Mouse (Mus musculus) forebrain, postnatal 0 days (tissue): Measurements from ENCODE around the gene Sh3gl2. TPM values are rescaled to one million over a fixed set of nuclear protein-coding genes. Genes with fewer than 3 reads are reported as not detected.

Experiments used
- ATAC-seq: fragments of 200-750 bp; cut with Nextera tagmentation; 2 replicates; pipeline ENCODE4 v1.8.0; 2017; ENCODE audit warnings: mild to moderate bottlenecking, moderate library complexity
- DNase-seq: peaks from one replicate; pipeline ENCODE4 v3.0.0-alpha.2; 2015
- H3K27ac ChIP-seq: fragments of 300-500 bp; sonication (generic); 2 replicates; pipeline ENCODE4 v1.5.1; 2014; ENCODE audit warnings: low read depth, mild to moderate bottlenecking, antibody characterized with exemption, low read length, moderate library complexity, mixed read lengths
- H3K27me3 ChIP-seq: fragments of 300-500 bp; sonication (generic); 2 replicates; pipeline ENCODE4 v1.6.1; 2014; ENCODE audit warnings: mild to moderate bottlenecking, low read length, mixed read lengths; ENCODE audit not compliant: insufficient read depth
- H3K36me3 ChIP-seq: fragments of 300-500 bp; sonication (generic); 2 replicates; pipeline ENCODE4 v1.6.1; 2014; ENCODE audit warnings: mild to moderate bottlenecking, moderate library complexity; ENCODE audit not compliant: insufficient read depth
- H3K4me1 ChIP-seq: fragments of 300-500 bp; sonication (generic); 2 replicates; pipeline ENCODE4 v1.6.1; 2014; ENCODE audit warnings: antibody characterized with exemption; ENCODE audit not compliant: insufficient read depth
- H3K4me2 ChIP-seq: fragments of 300-500 bp; sonication (generic); 2 replicates; pipeline ENCODE4 v1.6.1; 2014; ENCODE audit warnings: low read depth, mild to moderate bottlenecking, moderate library complexity
- H3K4me3 ChIP-seq: fragments of 300-500 bp; sonication (generic); 2 replicates; pipeline ENCODE4 v1.5.1; 2014; ENCODE audit warnings: low read depth, low read length, mixed read lengths
- H3K9ac ChIP-seq: fragments of 300-500 bp; sonication (generic); 2 replicates; pipeline ENCODE4 v1.6.1; 2014; ENCODE audit warnings: mild to moderate bottlenecking
- H3K9me3 ChIP-seq: fragments of 300-500 bp; sonication (generic); 2 replicates; pipeline ENCODE4 v1.6.1; 2016; ENCODE audit warnings: low read length
- CTCF ChIP-seq: sonication (generic); IDR thresholded peaks from 2 replicates; pipeline ENCODE4 v1.5.1; 2016; ENCODE audit warnings: antibody characterized with exemption, control low read depth, low read depth
- WGBS: fragments of 180-500 bp; shearing (Covaris S2); extraction: QIAGEN DNeasy Blood & Tissue Kit; methylation state at CpG from one replicate; pipeline ENCODE4 v1.1.7; 2014; 5-methylcytosine and 5-hydroxymethylcytosine counted together
- polyA plus RNA-seq: library from polyadenylated mRNA; unstranded; fragments of >200 nt; fragmentation: Nextera tagmentation; extraction: Ambion mirVana; gene quantifications from 2 replicates; pipeline ENCODE4 v1.2.1, GENCODE M21; 2015
- total RNA-seq: library from RNA; depleted of rRNA; stranded (reverse); fragments of >200 nt; gene quantifications from 2 replicates; pipeline ENCODE4 v1.2.3, GENCODE M21; 2014

The Sh3gl2 gene
- total and polyA plus RNA-seq, 2 experiments from 2014 or later, result 31.9 to 122 TPM

GRCm38 (mm10) chr4:85539677-85540076 is 334.8 kb downstream of the Sh3gl2 start:
- Histone ChIP-seq H3K9me3 (no peaks in the 10 kb centered on the region), H3K4me3 (no peak overlapping the region), H3K27ac (no peak overlapping the region), H3K4me1 (no peaks in the 10 kb centered on the region), H3K27me3 (no peaks in the 10 kb centered on the region), H3K4me2 (no peak overlapping the region), H3K36me3 (no peaks in the 10 kb centered on the region), H3K9ac (no peak overlapping the region)
- ATAC-seq (no peak), DNase-seq (no peak)
- TF ChIP-seq CTCF, result no peak
- WGBS, result 80% methylated on average over 5 of the region's 5 CpGs

- no peak overlapping the region for H3K27ac ChIP-seq
- DNase-seq (no peak), ATAC-seq (no peak)
- no peaks in the 10 kb centered on the region for H3K4me1 ChIP-seq
- H3K4me2 ChIP-seq, result no peak overlapping the region
- no peaks in the 10 kb centered on the region for H3K27me3 ChIP-seq
- TF ChIP-seq CTCF, result no peak
- no peak overlapping the region for H3K9ac ChIP-seq
- WGBS, result 72% methylated on average over 4 of the region's 4 CpGs
- no peak overlapping the region for H3K4me3 ChIP-seq
- H3K36me3 ChIP-seq, result no peaks in the 10 kb centered on the region
- H3K9me3 ChIP-seq, result no peaks in the 10 kb centered on the region
Measured at GRCm38 (mm10) chr4:85543221-85543620, 338.3 kb downstream of the Sh3gl2 start.

- ATAC-seq, result no peak
- WGBS, result 52% methylated on average over 3 of the region's 3 CpGs
- Histone ChIP-seq H3K4me3 (no peak overlapping the region), H3K27ac (no peak overlapping the region), H3K9me3 (no peaks in the 10 kb centered on the region), H3K4me2 (no peak overlapping the region), H3K9ac (no peak overlapping the region), H3K36me3 (no peaks in the 10 kb centered on the region), H3K4me1 (no peaks in the 10 kb centered on the region), H3K27me3 (no peaks in the 10 kb centered on the region)
- no peak for TF ChIP-seq CTCF
- no peak for DNase-seq
Measured at GRCm38 (mm10) chr4:85554696-85555095, 349.8 kb downstream of the Sh3gl2 start.

GRCm38 (mm10) chr4:85559753-85560152 is 354.8 kb downstream of the Sh3gl2 start:
- WGBS, result 78% methylated on average over 6 of the region's 6 CpGs
- ATAC-seq, result no peak
- no peaks in the 10 kb centered on the region for H3K27me3 ChIP-seq
- H3K9me3 ChIP-seq, result no peaks in the 10 kb centered on the region
- H3K4me2 ChIP-seq, result no peak overlapping the region
- no peak overlapping the region for H3K27ac ChIP-seq
- H3K4me3 ChIP-seq, result no peak overlapping the region
- no peak for TF ChIP-seq CTCF
- H3K9ac ChIP-seq, result no peak overlapping the region
- DNase-seq, result no peak
- no peaks in the 10 kb centered on the region for H3K4me1 ChIP-seq
- H3K36me3 ChIP-seq, result no peaks in the 10 kb centered on the region

- no peaks in the 10 kb centered on the region for H3K4me1 ChIP-seq
- no peaks in the 10 kb centered on the region for H3K9me3 ChIP-seq
- DNase-seq, result peak; percentile 9
- 69% methylated on average over 2 of the region's 2 CpGs for WGBS
- H3K27me3 ChIP-seq, result no peaks in the 10 kb centered on the region
- H3K4me3 ChIP-seq, result no peak overlapping the region
- no peaks in the 10 kb centered on the region for H3K36me3 ChIP-seq
- no peak overlapping the region for H3K4me2 ChIP-seq
- H3K27ac ChIP-seq, result no peak overlapping the region
- TF ChIP-seq CTCF, result no peak
- ATAC-seq, result peak; percentile 71; the same call in 1 of the 2 replicates
- no peak overlapping the region for H3K9ac ChIP-seq
Measured at GRCm38 (mm10) chr4:85585426-85585825, 380.5 kb downstream of the Sh3gl2 start.

- Histone ChIP-seq H3K4me1 (no peaks in the 10 kb centered on the region), H3K36me3 (no peaks in the 10 kb centered on the region), H3K9ac (no peak overlapping the region), H3K27ac (no peak overlapping the region), H3K27me3 (no peaks in the 10 kb centered on the region), H3K4me3 (no peak overlapping the region), H3K9me3 (no peaks in the 10 kb centered on the region), H3K4me2 (no peak overlapping the region)
- no peak for TF ChIP-seq CTCF
- DNase-seq (no peak), ATAC-seq (no peak)
- WGBS, result 84% methylated on average over 4 of the region's 4 CpGs
Measured at GRCm38 (mm10) chr4:85588928-85589327, 384.0 kb downstream of the Sh3gl2 start.

- Histone ChIP-seq H3K36me3 (no peaks in the 10 kb centered on the region), H3K27me3 (no peaks in the 10 kb centered on the region), H3K4me1 (no peaks in the 10 kb centered on the region), H3K9ac (no peak overlapping the region), H3K27ac (no peak overlapping the region), H3K9me3 (no peaks in the 10 kb centered on the region), H3K4me3 (no peak overlapping the region), H3K4me2 (no peak overlapping the region)
- no peak for TF ChIP-seq CTCF
- no peak for ATAC-seq
- WGBS, result 61% methylated on average over 7 of the region's 7 CpGs
- DNase-seq, result no peak
Measured at GRCm38 (mm10) chr4:85591037-85591436, 386.1 kb downstream of the Sh3gl2 start.

- Histone ChIP-seq H3K9ac (no peak overlapping the region), H3K27ac (no peak overlapping the region), H3K36me3 (no peaks in the 10 kb centered on the region), H3K4me1 (no peaks in the 10 kb centered on the region), H3K4me2 (no peak overlapping the region), H3K4me3 (no peak overlapping the region), H3K27me3 (no peaks in the 10 kb centered on the region), H3K9me3 (no peaks in the 10 kb centered on the region)
- ATAC-seq (no peak), DNase-seq (no peak)
- no peak for TF ChIP-seq CTCF
Measured at GRCm38 (mm10) chr4:85594159-85594558, 389.2 kb downstream of the Sh3gl2 start.
